Mouse (Mus musculus) liver, adult 10 weeks (tissue): ENCODE data around the gene Ppp4r1. TPM values are rescaled to one million over a fixed set of nuclear protein-coding genes. Genes with fewer than 3 reads are reported as not detected.

Source experiments
- polyA plus RNA-seq: library from polyadenylated mRNA; stranded (reverse); fragments of 350-450 nt; fragmentation: Illumina TruSeq; extraction: RNeasy Lipid Tissue Mini Kit (QIAGEN cat#74804); gene quantifications from one replicate; pipeline ENCODE4 v1.2.3, GENCODE M21; 2014; ENCODE audit warnings: low read depth, low replicate concordance

Ppp4r1 gene
- 12.6 TPM for polyA plus RNA-seq

GRCm38 (mm10) chr17:65782551-65783141 is at the start of gene Ppp4r1:
Gene Ppp4r1, plus strand, starts transcription at chr17:65782573.

GRCm38 (mm10) chr17:65771951-65772934 is 10.1 kb upstream of the Ppp4r1 start, which contains the start of gene Rab31:
Gene Rab31, minus strand, starts transcription at chr17:65772752.

GRCm38 (mm10) chr17:65885697-65886529 is 103.5 kb downstream of the Ppp4r1 start, which contains the start of gene Ralbp1:
Gene Ralbp1, minus strand, starts transcription at chr17:65885798.

Other genes with a start within 250 kb of the Ppp4r1 start
- gene Tmem232, start 241.8 kb upstream of the Ppp4r1 start, polyA plus RNA-seq: not detected
- 140 TPM for gene Vapa, start 169.0 kb upstream of the Ppp4r1 start, polyA plus RNA-seq
- not detected for gene Txndc2, start 140.4 kb upstream of the Ppp4r1 start, polyA plus RNA-seq
- 3.3 TPM for gene Rab31, start 9.8 kb upstream of the Ppp4r1 start, polyA plus RNA-seq
- gene Ralbp1, start 103.2 kb downstream of the Ppp4r1 start, polyA plus RNA-seq: 10.2 TPM
- gene Twsg1, start 168.7 kb downstream of the Ppp4r1 start, polyA plus RNA-seq: 43.1 TPM